Mouse (Mus musculus) neural tube, embryonic 12.5 days (tissue): Measurements from ENCODE around the gene Nars2. TPM values are rescaled to one million over a fixed set of nuclear protein-coding genes. Genes with fewer than 3 reads are reported as not detected.

Experiments
- ATAC-seq: fragments of 200-750 bp; cut with Nextera tagmentation; 2 replicates; pipeline ENCODE4 v1.8.0; 2017; ENCODE audit warnings: low read depth, mild to moderate bottlenecking, moderate TSS enrichment, moderate library complexity; ENCODE audit not compliant: low FRiP score
- H3K27ac ChIP-seq: fragments of 300-500 bp; sonication (generic); 2 replicates; pipeline ENCODE4 v1.5.1; 2016
- H3K27me3 ChIP-seq: fragments of 300-500 bp; sonication (generic); replicated peaks from 2 replicates; pipeline ENCODE4 v1.6.1; 2016; ENCODE audit warnings: mild to moderate bottlenecking
- H3K36me3 ChIP-seq: fragments of 300-500 bp; sonication (generic); 2 replicates; pipeline ENCODE4 v1.6.1; 2016; ENCODE audit warnings: mild to moderate bottlenecking
- H3K4me1 ChIP-seq: fragments of 300-500 bp; sonication (generic); 2 replicates; pipeline ENCODE4 v1.6.1; 2016
- H3K4me2 ChIP-seq: fragments of 300-500 bp; sonication (generic); replicated peaks from 2 replicates; pipeline ENCODE4 v1.6.1; 2016; ENCODE audit warnings: mild to moderate bottlenecking
- H3K4me3 ChIP-seq: fragments of 300-500 bp; sonication (generic); 2 replicates; pipeline ENCODE4 v1.5.1; 2016
- H3K9ac ChIP-seq: fragments of 300-500 bp; sonication (generic); 2 replicates; pipeline ENCODE4 v1.6.1; 2016; ENCODE audit warnings: mild to moderate bottlenecking
- H3K9me3 ChIP-seq: fragments of 300-500 bp; sonication (generic); 2 replicates; pipeline ENCODE4 v1.6.1; 2016; ENCODE audit warnings: mild to moderate bottlenecking
- WGBS: fragments of 180-500 bp; shearing (Covaris S2); methylation state at CpG from one replicate; pipeline ENCODE4 v1.1.7; 2016; 5-methylcytosine and 5-hydroxymethylcytosine counted together
- polyA plus RNA-seq: library from polyadenylated mRNA; unstranded; fragments of >200 nt; fragmentation: Nextera tagmentation; extraction: Ambion mirVana; gene quantifications from 2 replicates; pipeline ENCODE4 v1.2.1, GENCODE M21; 2016

Gene Nars2
- polyA plus RNA-seq, 1 experiment from 2014 or later = 23.5 TPM

DNA sequence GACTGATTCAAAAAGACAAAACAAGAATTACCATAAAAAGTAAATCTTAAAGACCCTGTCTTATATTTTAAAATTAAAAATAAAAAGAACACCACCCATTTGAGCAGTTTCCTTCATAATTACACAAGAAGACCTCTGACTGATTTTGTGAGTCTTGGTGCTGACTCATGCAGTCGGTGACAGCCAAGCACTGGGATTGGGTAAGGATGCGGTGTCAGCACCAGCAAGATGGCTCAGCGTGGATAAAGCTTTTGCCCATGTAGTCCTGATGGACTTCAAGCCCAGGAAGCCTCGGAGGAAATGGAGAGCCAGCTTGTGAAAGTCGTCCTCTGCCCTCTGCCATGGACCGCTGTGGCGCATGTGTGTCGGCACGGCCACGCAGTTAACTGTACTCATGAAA, 77.8 kb downstream of the Nars2 start:
- no peaks in the 10 kb centered on the region for H3K36me3 ChIP-seq

DNA sequence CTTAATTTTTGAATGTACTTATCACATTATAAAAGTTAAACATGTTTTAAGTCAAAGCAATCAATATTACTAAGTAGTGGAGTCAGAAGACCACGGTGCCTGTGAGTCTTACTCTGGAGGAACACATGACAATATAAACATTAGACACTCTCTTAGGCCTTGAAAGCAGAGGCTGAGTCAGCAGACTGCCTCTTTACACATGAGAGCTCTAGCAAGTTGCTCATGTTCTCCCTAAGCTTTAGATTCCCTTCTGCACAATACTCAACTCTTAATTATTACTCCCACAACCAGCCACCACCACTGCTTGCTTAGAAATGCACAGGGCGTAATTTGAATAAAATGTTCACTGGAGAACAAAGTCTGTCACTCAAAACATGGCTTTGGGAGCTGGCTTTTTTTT, 81.1 kb downstream of the Nars2 start:
- Histone ChIP-seq H3K4me2 (no peak overlapping the region), H3K27ac (no peak overlapping the region), H3K4me3 (no peak overlapping the region), H3K9ac (no peak overlapping the region), H3K9me3 (no peaks in the 10 kb centered on the region), H3K36me3 (no peaks in the 10 kb centered on the region), H3K4me1 (no peaks in the 10 kb centered on the region), H3K27me3 (no peaks in the 10 kb centered on the region)
- ATAC-seq = no peak
- 87% methylated on average over 2 of the region's 2 CpGs for WGBS

More for the DNA sequence above, 77.8 kb downstream of the Nars2 start:
- Histone ChIP-seq H3K4me3 (no peak overlapping the region), H3K27me3 (no peaks in the 10 kb centered on the region), H3K9me3 (no peaks in the 10 kb centered on the region), H3K27ac (no peak overlapping the region), H3K4me2 (no peak overlapping the region), H3K4me1 (no peaks in the 10 kb centered on the region), H3K9ac (no peak overlapping the region)
- no peak for ATAC-seq
- WGBS = 97% methylated on average over 10 of the region's 10 CpGs

DNA sequence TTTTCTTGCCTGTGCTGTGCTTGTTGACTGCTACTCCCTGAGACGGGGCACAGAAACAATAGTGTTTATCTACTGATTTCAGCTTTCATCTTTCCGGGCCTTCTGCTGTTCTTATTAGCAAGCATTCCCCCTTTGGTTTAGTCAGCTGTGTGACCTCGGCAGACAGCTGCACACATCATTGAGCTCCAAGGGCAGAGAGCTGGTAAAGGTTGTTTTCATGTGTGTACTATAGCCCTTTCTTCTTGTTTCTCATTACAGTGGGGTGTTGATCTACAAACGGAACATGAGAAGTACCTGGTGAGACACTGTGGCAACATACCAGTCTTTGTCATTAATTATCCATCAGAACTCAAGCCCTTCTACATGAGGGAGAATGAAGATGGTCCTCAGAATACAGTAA, 88.3 kb downstream of the Nars2 start:
- Histone ChIP-seq H3K4me1 (no peaks in the 10 kb centered on the region), H3K9me3 (no peaks in the 10 kb centered on the region), H3K36me3 (no peaks in the 10 kb centered on the region), H3K27me3 (no peaks in the 10 kb centered on the region), H3K4me2 (no peak overlapping the region), H3K9ac (no peak overlapping the region), H3K27ac (no peak overlapping the region), H3K4me3 (no peak overlapping the region)
- WGBS = 72% methylated on average over 4 of the region's 4 CpGs
- ATAC-seq = no peak

DNA sequence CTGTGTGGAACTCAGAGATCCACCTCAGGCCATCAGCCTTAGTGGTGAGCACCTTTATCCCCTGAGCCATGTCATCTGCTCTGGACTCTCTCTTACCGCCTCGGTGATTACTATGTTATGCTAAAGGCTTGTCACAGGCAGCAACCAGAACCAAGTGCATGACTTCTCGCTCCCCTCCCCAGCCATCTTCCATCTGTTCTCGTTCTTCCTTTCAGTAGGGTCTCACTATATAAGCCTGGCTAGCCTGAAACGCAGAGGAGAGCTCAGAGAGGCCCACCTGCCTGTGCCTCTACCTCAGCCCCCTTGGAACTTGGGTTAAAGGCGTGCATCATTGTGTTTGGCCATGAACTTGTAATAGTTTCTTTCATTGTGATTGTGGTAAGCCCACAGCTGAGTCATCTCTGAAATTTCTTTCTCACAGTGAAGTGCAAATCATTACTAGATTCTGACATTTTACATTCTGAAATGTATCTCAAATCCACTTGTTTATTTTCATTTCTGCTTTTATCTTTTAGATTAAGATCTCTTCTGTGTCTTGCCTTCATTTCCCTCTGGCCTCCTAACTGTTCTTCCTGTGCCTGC, 90.7 kb downstream of the Nars2 start:
- Histone ChIP-seq H3K9me3 (no peaks in the 10 kb centered on the region), H3K27me3 (no peaks in the 10 kb centered on the region), H3K4me3 (no peak overlapping the region), H3K27ac (no peak overlapping the region), H3K4me2 (no peak overlapping the region), H3K4me1 (no peaks in the 10 kb centered on the region), H3K36me3 (no peaks in the 10 kb centered on the region), H3K9ac (no peak overlapping the region)
- WGBS = 91% methylated on average over 6 of the region's 6 CpGs
- no peak for ATAC-seq

DNA sequence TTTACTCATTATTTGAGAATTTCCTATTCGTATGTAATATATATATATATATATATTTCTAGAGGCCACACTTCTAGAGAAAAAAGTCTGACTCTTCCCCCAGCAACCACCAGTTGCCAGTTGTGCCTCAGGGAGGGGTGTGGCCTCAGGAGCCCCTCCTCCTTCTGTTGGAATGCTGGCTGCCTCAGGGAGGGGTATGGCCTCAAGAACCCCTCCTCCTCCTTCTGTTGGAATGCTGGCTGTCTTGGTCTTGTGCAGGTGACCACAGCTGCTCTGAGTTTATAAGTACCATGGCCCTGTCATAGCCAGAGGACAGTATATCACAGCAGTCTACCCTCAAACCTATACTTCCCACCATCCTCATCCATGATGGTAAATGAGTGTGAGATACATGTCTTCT, 91.7 kb downstream of the Nars2 start:
- Histone ChIP-seq H3K9me3 (no peaks in the 10 kb centered on the region), H3K27ac (no peak overlapping the region), H3K4me2 (no peak overlapping the region), H3K4me3 (no peak overlapping the region), H3K36me3 (no peaks in the 10 kb centered on the region), H3K4me1 (no peaks in the 10 kb centered on the region), H3K9ac (no peak overlapping the region), H3K27me3 (no peaks in the 10 kb centered on the region)
- WGBS = 80% methylated on average over 1 of the region's 1 CpGs
- no peak for ATAC-seq

DNA sequence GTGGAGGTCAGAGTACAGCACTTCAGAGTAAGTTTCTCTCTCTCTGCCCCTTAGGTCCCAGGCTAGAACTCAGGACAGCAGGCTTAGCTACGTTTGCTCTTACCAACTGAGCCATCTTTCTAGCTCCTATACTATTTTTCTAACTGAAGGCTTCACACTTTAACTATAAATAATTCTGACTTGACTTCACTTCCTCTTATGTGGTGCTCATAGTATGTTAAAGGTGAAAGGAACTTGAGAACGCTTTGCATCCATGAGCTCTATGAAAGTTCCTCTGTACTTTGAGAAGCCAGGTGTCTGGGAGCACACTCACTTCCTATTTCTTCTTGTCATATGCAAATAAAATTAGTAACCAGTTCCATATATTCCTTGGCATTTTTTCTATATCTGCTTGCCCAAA, 109.7 kb downstream of the Nars2 start:
- Histone ChIP-seq H3K4me1 (no peaks in the 10 kb centered on the region), H3K9me3 (no peaks in the 10 kb centered on the region), H3K36me3 (no peaks in the 10 kb centered on the region), H3K9ac (no peak overlapping the region), H3K4me2 (no peak overlapping the region), H3K27ac (no peak overlapping the region), H3K27me3 (no peaks in the 10 kb centered on the region), H3K4me3 (no peak overlapping the region)
- 94% methylated on average over 2 of the region's 2 CpGs for WGBS
- ATAC-seq = no peak

DNA sequence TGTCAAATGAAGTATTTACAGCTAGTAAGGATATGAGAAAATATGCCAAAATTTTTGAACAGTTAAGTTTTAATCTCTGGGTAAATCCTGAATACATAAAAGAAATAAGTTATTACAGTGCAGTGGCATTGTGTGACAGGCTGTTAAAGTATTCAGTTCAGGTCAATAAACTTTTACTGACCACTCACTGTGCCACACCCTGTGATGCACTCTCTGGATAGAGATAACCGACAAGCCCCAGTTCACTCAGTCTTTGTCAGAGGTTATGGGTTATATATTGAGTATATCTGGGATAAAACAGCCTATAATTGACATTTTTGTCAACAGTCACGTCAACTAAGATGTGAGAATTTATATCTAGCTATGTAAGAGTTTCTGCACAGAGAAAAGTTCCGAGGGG, 120.2 kb downstream of the Nars2 start:
- ATAC-seq = no peak
- H3K4me1 ChIP-seq = no peaks in the 10 kb centered on the region
- H3K9ac ChIP-seq = no peak overlapping the region
- no peaks in the 10 kb centered on the region for H3K9me3 ChIP-seq
- no peak overlapping the region for H3K4me3 ChIP-seq
- WGBS = 68% methylated on average over 3 of the region's 3 CpGs
- H3K4me2 ChIP-seq = no peak overlapping the region
- no peaks in the 10 kb centered on the region for H3K36me3 ChIP-seq
- H3K27me3 ChIP-seq = no peaks in the 10 kb centered on the region
- no peak overlapping the region for H3K27ac ChIP-seq

DNA sequence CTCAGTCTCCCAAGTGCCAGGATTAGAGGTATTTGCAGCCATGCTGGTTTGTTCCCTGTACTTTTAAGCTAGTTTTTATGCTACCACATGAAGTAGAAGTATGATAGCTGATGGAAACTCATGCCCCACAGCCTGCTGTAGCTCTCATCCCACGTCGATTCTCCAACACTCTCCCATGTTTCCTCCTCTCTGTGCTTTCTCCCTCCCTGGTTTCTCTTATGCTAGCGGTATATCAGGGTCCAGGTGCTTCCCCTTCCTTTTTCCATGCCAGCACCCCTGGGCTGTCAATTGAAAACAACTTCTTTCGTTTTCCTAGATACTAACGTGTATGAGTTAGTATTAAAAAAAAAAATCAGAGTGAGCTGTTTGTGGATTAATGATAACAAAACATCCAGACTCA, 120.8 kb downstream of the Nars2 start:
- no peak overlapping the region for H3K9ac ChIP-seq
- no peak overlapping the region for H3K27ac ChIP-seq
- no peaks in the 10 kb centered on the region for H3K36me3 ChIP-seq
- no peaks in the 10 kb centered on the region for H3K27me3 ChIP-seq
- WGBS = 89% methylated on average over 5 of the region's 5 CpGs
- H3K4me2 ChIP-seq = no peak overlapping the region
- no peaks in the 10 kb centered on the region for H3K9me3 ChIP-seq
- H3K4me3 ChIP-seq = no peak overlapping the region
- H3K4me1 ChIP-seq = no peaks in the 10 kb centered on the region
- ATAC-seq = no peak

DNA sequence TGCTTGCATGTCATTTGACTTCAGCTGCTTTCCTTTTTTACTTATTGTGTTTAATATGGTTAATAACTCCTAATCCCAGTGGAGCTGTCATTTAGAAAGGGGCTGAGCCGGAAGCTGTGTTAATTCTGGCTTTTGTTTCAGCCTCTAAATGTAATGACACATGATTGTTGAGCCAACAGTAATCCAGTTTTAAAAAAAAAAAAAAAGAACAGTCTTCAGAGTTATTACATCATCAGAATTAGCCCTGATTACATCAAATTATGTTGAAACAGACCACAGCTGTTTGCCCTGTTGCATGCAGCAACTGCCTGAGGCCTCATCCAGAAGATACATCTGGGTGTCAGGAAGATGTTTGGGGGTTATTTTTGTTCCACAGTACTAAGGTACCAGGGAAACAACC, 123.7 kb downstream of the Nars2 start:
- H3K4me2 ChIP-seq = no peak overlapping the region
- H3K9me3 ChIP-seq = no peaks in the 10 kb centered on the region
- H3K4me3 ChIP-seq = no peak overlapping the region
- H3K4me1 ChIP-seq = 0 out of 2 replicates have a peak, but pooled peaks cover 2% of the 10 kb centered on the region
- H3K9ac ChIP-seq = no peak overlapping the region
- 61% methylated on average over 1 of the region's 1 CpGs for WGBS
- H3K27ac ChIP-seq = no peak overlapping the region
- no peak for ATAC-seq
- no peaks in the 10 kb centered on the region for H3K27me3 ChIP-seq
- H3K36me3 ChIP-seq = no peaks in the 10 kb centered on the region

DNA sequence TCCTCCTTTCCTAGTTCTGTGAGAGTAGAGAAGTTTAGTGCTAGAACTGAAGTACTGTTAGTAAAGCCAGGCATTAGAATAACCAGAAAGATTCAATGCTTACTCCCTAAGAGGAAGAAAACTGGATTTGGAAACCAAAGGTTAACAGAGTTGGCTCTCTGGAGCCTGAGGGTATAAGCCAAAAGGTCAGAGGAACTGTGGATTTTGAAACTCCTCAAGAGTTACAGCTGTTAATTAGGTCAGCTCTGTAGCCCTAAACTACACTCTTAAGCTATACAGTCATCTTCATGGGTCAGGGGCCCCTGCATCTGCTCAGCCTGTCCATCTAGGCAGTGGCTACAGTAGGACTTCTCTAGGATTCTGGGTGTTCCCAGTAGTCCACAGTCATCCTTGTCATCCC, 125.7 kb downstream of the Nars2 start:
- no peaks in the 10 kb centered on the region for H3K9me3 ChIP-seq
- no peak overlapping the region for H3K27ac ChIP-seq
- H3K27me3 ChIP-seq = no peaks in the 10 kb centered on the region
- no peak overlapping the region for H3K4me3 ChIP-seq
- no peak overlapping the region for H3K9ac ChIP-seq
- 0 out of 2 replicates have a peak, but pooled peaks cover 2% of the 10 kb centered on the region for H3K4me1 ChIP-seq
- H3K4me2 ChIP-seq = no peak overlapping the region
- no peak for ATAC-seq
- H3K36me3 ChIP-seq = no peaks in the 10 kb centered on the region

DNA sequence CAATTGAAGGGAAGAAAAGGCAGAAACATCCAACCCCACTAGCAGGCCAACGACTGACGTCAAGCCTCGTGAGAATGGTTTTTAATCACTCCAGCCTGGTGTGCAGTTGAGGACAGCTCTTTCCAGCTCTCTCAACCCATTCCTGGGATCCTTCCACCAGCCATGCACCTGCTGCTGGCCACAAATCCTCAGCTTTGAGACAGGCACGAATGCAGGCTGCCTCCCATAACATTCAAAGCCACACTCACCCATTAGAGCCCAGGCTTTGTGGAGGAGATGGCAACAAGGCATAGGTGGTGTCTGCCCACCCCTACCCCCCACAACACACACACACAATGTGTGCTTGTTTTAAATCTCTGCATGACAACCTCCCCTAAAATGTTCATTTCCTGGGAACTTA, 127.4 kb downstream of the Nars2 start:
- no peak for ATAC-seq
- 23% methylated on average over 4 of the region's 4 CpGs for WGBS
- no peak overlapping the region for H3K4me2 ChIP-seq
- no peaks in the 10 kb centered on the region for H3K27me3 ChIP-seq
- H3K36me3 ChIP-seq = no peaks in the 10 kb centered on the region
- no peak overlapping the region for H3K27ac ChIP-seq
- no peak overlapping the region for H3K4me3 ChIP-seq
- no peaks in the 10 kb centered on the region for H3K9me3 ChIP-seq
- no peak overlapping the region for H3K9ac ChIP-seq
- peaks cover 16% of the 10 kb centered on the region; the same call in 1 of the 2 replicates for H3K4me1 ChIP-seq

DNA sequence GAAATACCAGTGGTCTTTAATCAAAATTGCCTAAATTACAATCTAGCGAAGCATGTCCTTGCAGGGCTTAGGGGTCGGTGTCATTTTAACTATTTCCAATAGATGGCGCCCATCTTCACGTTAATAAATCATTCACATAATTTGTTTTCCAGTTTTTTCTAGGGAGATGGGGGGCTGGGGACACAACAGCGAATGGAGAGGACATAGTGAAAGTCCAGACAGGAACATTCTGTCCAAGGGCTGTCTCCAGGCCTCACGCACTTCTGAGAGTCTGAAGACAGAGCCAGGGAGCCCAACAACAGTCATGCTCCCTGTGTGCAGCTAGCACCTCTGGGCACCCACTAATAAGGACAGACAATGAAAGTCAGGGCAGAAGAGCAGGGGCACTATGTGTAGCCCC, 127.8 kb downstream of the Nars2 start:
- no peak overlapping the region for H3K4me3 ChIP-seq
- WGBS = 20% methylated on average over 6 of the region's 6 CpGs
- no peaks in the 10 kb centered on the region for H3K9me3 ChIP-seq
- no peak overlapping the region for H3K9ac ChIP-seq
- H3K4me2 ChIP-seq = no peak overlapping the region
- H3K27ac ChIP-seq = no peak overlapping the region
- peaks cover 16% of the 10 kb centered on the region; the same call in 1 of the 2 replicates for H3K4me1 ChIP-seq
- no peaks in the 10 kb centered on the region for H3K27me3 ChIP-seq
- no peaks in the 10 kb centered on the region for H3K36me3 ChIP-seq
- no peak for ATAC-seq

DNA sequence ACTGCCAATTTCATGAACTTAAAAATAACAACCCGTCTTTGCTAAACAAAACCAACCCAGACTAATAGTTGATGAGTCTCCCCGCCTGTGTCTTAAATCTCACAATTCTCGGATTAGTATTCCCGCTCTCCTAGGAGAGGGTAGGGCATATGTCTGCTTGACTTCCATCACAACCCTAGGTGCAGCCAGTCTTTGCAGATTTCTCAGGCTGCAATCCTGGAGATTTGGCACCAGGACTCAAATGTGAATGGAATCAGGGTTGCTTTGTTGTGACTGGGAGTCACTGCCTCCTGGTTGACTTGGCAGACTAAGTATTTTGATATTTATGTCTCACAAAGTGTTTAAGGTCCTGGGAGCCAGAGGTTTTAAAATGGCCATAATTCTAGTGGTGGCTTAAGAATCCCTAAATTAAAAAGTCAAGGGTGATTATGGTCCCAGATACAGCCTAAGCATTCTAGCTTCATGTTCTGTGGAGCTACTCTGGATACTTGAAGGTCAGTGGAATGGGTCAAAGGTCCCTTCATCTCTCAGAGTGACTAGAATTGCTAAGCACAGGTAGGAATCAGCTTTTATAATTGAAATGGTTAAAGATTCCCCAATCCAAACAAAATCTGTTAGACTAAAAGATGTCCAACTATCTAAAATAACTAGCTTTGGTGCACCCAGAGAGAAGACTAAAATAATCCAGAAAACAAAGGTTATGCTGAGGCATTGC, 128.5 kb downstream of the Nars2 start:
- Histone ChIP-seq H3K9me3 (no peaks in the 10 kb centered on the region), H3K4me3 (no peak overlapping the region), H3K9ac (no peak overlapping the region), H3K36me3 (no peaks in the 10 kb centered on the region), H3K27ac (no peak overlapping the region), H3K27me3 (no peaks in the 10 kb centered on the region), H3K4me1 (peaks cover 16% of the 10 kb centered on the region; the same call in 1 of the 2 replicates), H3K4me2 (no peak overlapping the region)
- WGBS = 82% methylated on average over 4 of the region's 4 CpGs
- ATAC-seq = no peak
